Mouse (Mus musculus) fat pad, adult 2 months (tissue): ENCODE data around the gene Gm47283.
"Not testable (repeated sequence)": the region's sequence is repeated elsewhere in the genome, so short reads cannot be mapped to it uniquely, and the experiment has no call there.

ENCODE experiments used
- DNase-seq: peaks from one replicate; pipeline ENCODE4 v3.0.0-alpha.2; 2011; ENCODE audit warnings: low read depth, low spot score; ENCODE audit errors: extremely low read depth

The Gm47283 gene

DNA sequence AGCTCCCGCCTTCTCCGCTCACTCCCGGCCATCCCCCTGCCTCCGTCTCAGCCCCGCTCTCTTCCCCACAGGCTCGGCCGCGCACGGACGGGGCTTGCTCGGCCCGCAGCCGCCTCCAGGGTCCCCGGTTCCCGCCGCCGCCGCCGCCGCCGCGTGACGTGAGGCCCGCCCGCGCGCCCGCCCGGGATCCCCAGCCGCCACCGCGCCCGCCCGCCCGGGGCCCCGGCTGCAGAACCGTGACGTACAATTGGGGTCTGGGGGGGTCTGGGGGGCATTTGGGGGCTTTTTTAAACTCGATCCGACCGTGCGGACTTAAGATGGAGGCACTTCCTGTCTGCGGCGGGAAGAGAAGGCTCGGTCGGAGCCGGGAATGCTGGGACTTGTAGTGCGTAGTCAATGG, at the start of gene Gm47283:
Gene Gm47283, plus strand, starts transcription at position 301 of the 400 bp plus-strand sequence.
- DNase-seq: not testable (repeated sequence)

DNA sequence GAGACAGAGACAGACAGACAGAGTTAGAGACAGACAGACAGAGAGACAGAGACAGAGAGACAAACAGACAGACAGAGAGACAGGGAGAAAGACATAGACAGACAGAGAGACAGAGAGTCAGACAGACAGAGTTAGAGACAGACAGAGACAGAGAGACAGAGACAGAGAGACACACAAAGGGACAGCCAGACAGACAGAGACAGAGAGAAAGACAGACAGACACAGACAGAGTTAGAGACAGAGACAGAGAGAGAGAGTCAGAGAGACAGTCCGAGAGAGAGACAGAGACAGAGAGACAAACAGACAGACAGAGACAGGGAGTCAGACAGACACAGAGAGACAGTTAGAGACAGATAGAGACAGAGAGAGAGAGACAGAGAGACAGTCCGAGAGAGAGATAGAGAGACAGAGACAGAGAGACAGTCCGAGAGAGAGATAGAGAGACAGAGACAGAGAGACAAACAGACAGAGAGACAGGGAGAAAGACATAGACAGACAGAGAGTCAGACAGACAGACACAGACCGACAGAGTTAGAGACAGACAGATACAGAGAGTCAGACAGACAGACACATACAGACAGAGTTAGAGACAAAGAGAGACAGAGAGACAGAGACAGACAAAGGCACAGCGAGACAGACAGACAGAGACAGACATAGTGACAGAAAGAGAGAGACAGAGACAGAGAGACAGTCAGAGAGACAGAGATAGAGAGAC, 49.2 kb upstream of the Gm47283 start:
- DNase-seq: not testable (repeated sequence)

DNA sequence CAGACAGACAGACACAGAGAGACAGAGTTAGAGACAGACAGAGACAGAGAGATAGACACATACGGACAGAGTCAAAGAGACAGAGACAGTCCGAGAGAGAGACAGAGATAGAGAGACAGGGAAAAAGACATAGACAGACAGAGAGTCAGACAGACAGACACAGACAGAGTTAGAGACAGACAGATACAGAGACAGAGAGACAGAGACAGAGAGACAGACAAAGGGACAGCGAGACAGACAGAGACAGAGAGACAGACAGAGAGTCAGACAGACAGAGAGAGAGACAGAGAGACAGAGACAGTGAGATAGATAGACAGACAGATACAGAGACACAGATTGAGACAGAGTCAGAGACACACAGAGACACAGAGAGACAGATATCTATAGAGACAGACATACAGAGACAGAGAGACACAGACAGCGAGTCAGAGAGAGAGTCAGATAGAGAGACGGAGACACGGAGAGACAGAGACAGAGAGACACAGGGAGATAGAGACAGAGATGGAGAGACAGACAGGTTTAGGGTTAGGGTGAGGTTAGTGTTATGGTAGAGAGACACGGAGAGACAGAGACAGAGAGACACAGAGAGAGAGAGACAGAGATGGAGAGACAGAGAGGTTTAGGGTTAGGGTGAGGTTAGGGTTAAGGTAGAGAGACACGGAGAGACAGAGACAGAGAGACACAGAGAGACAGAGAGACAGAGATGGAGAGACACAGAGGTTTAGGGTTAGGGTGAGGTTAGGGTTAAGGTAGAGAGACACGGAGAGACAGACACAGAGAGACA, 48.1 kb upstream of the Gm47283 start:
- DNase-seq: not testable (repeated sequence)

DNA sequence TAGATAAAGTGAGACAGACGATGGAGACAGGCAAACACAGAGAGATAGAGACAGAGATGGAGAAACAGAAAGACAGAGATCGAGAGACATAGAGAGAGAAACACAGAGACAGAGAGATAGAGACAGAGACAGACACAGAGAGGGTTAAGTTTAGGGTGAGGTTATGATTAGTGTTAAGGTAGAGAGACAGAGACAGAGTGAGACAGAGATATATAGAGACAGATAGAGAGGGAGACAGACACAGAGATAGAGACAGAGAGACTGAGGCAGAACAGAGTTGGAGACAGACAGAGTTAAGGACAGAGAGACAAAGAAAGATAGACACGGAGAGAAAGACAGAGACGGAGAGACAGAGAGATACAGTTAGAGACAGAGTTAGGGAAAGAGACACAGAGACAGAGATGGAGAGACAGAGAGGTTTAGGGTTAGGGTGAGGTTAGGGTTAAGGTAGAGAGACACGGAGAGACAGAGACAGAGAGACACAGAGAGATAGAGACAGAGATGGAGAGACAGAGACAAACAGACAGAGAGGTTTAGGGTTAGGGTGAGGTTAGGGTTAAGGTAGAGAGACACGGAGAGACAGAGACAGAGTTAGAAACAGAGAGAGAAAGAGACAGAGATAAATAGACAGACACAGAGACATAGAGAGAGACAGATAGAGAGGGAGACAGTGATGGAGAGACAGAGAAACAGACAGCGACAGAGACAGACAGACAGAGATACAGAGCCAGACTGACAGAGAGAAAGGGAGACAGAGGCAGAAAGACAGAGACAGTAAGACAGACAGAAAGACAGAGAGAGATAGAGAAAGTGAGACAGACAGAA, 46.7 kb upstream of the Gm47283 start:
- no peak for DNase-seq

DNA sequence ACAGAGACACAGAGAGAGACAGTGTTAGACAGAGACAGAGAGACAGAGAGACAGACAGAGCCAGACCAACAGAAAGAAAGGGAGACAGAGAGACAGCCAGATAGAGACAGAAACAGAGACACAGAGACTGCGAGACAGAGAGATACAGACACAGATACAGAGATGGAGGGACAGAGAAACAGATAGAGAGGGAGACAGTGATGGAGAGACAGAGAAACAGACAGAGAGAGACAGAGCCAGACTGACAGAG, 46.2 kb upstream of the Gm47283 start:
- DNase-seq: no peak

DNA sequence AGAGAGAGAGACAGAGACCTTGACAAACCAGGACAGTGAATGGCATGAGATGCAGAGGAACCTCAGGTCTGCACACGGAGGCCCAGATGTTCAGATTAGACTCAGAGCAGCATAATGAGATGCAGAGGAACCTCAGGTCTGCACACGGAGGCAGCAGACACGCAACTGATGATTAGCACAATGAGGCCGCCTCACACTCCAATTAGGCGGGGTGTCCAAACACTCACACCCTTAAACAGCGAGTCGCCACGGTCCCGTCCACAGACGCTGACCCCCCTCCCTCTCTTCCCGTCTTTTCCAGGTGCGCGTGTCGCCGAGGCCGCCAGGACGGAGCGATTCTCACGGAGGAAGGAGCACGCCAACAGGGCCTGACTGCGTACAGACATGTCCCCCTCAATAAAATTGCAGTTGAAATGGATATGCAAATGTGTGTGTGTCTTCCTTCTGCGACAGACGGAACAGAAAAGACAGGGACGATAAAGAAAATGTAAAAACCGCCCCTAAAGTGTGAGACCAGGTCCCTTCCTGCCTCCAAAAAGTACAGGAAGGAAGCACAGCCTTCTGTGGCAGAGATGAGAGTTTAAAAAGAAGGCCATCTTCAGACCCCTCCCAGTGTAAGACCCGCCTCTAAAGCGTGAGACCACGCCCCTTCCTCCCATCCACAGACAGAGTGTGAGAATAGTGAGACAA, 45.6 kb upstream of the Gm47283 start:
- not testable (repeated sequence) for DNase-seq

DNA sequence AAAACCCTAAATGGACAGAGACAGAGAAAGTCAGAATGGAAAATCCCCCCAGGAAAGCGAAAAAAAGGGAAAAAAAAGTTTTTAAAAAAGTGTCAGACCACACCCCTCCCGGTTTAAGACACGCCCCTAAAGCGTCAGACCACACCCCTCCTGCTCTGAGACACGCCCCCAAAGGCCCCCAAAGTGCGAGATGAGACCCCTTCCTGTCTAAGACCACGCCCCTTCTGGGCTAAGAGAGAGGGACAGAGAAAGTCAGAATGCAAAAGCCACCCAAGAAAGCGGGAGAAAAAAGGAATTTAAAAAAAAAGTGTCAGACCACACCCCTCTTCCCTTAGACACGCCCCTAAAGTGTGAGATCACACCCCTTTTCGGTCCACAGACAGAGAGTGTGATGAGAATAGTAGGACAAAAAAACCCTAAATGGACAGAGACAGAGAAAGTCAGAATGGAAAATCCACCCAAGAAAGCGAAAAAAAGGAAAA, 45.0 kb upstream of the Gm47283 start:
- DNase-seq: not testable (repeated sequence)

DNA sequence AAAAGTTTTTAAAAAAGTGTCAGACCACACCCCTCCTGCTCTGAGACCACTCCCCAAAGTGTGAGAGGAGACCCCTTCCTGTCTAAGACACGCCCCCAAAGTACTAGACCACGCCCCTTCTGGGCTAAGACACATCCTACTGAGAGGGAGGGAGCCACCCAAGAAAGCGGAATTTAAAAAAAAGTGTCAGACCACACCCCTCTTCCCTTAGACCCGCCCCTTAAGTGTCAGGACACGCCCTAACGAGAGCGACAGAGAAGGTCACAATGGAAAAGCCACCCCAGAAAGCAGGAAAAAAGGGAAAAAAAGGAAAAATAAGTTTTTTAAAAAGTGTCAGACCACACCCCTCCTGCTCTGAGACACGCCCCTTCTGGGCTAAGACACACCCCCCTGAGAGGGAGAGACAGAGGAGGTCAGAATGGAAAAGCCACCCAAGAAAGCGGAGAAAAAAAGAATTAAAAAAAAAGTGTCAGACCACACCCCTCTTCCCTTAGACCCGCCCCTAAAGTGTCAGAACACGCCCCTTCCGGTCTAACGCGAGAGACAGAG, 44.5 kb upstream of the Gm47283 start:
- DNase-seq: no peak

DNA sequence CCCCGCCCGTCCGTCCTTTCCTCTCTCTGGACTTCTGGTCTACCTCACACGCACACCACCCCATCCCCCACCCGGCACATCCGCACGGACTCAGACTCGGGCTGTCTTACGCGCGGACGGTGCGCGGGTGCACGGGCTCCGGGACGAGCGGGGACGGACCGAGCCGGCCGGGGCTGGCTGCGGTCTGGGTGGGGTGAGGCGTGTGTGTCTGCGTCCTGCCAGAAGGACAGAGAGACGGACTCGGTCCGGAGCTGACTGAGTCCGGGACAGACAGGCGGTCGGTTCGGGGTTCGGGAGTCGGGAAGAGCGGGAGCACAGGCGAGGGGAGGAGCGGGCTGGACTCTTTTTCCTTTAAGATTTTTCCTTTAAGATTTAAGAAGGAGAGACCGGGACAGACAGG, 43.5 kb upstream of the Gm47283 start:
- DNase-seq: not testable (repeated sequence)

DNA sequence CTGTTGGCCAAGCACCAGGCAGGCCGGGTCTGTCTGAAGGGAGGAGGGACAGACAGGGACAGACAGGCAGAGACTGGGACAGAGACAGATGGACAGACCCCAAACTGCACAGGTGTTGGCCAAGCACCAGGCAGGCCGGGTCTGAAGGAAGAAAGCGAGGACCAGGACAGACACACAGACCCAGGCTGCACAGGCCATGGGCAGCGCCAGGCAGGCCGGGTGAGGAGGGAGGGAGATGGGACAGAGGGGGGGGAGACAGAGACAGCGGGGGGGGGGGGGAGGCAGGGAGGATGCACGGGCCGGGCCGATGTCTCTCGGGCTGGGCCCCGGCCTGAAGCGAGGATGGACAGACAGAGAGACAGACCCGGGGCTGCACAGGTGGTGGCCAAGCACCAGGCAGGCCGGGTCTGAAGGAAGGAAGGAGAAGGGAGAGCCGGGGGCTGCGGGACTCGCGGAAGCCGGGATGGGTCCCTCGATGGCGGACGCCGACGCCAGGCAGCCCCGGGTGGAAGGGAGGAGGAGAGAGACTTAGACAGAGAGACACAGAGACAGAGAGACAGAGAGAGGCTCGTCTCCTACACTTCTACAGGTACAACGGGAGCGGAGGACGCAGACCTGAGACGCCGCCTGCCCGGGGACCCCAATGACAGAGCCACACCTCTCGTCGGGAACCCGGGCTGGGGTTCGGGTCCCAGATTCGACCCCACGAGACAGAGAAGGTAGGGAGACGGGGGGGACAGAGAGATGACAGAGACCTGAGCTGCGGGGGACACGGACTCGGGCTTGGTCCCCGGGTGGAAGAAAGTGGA, 42.9 kb upstream of the Gm47283 start:
- DNase-seq: not testable (repeated sequence)

DNA sequence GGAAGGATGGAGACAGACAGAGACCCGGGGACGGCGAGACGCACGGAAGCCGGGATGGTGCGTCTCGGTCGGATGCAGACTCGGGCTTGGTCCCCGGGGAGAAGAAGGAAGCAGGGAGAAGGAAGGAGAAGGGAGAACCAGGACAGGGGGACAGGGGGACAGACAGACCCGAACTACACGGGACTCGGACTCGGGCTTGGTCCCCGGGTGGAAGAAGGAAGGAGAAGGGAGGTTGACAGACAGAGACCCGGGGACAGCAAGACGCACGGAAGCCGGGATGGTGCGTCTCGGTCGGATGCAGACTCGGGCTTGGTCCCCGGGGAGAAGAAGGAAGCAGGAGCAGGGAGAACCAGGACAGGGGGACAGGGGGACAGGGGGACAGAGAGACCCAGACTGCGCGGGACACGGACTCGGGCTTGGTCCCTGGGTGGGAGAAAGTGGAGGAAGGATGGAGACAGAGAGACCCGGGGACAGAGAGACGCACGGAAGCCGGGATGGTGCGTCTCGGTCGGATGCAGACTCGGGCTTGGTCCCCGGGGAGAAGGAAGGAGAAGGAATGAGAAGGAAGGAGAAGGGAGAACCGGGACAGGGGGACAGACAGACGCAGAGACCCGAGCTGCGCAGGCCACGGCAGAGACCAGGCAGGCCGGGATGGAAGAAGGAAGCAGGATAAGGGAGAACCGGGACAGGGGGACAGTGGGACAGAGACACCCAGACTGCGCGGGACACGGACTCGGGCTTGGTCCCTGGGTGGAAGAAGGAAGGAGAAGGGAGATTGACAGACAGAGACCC, 42.1 kb upstream of the Gm47283 start:
- not testable (repeated sequence) for DNase-seq

DNA sequence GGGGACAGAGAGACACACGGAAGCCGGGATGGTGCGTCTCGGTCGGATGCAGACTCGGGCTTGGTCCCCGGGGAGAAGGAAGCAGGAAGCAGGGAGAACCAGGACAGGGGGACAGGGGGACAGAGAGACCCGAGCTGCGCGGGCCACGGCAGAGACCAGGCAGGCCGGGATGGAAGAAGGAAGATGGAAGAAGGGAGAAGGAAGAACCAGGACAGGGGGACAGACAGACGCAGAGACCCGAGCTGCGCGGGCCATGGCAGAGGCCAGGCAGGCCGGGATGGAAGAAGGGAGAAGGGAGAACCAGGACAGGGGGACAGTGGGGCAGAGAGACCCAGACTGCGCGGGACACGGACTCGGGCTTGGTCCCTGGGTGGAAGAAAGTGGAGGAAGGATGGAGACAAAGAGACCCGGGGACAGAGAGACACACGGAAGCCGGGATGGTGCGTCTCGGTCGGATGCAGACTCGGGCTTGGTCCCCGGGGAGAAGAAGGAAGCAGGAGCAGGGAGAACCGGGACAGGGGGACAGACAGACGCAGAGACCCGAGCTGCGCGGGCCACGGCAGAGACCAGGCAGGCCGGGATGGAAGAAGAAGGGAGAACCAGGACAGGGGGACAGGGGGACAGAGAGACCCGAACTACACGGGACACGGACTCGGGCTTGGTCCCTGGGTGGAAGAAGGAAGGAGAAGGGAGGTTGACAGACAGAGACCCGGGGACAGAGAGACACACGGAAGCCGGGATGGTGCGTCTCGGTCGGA, 41.3 kb upstream of the Gm47283 start:
- not testable (repeated sequence) for DNase-seq

DNA sequence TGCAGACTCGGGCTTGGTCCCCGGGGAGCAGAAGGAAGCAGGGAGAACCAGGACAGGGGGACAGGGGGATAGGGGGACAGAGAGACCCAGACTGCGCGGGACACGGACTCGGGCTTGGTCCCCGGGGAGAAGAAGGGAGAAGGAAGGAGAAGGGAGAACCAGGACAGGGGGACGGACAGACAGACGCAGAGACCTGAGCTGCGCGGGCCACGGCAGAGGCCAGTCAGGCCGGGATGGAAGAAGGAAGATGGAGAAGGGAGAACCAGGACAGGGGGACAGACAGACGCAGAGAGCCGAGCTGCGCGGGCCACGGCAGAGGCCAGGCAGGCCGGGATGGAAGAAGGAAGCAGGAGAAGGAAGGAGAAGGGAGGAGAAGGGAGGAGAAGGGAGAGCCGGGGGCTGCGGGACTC, 40.7 kb upstream of the Gm47283 start:
- no peak for DNase-seq

DNA sequence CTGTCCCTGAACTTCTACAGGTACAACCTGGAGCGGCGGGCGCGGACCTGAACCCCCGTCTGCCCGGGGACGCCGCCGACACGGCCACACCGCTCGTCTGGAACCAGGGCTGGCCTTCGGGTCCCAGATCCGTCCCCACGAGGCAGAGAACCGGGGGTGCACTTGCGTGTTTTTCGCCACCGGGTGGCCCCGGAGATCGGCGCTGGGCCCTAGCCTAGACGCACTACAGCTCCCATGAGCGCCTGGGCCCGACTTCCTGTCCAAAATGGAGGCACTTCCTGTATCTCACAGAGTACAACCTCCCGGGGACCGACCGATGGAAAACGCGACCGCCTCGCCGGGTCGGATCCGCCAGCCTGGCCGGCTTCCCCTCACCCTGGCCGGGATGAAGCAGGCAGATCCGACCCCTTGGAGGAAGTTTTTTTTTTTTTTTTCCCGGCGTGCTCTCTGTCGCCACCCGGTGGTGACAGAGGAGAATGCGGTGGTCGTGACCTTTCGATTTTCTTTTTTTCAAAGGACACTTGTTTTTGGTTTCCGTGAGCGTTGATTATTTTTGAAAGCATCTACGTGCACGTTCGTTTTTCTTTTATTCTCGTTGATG, 40.1 kb upstream of the Gm47283 start:
- DNase-seq: not testable (repeated sequence)

DNA sequence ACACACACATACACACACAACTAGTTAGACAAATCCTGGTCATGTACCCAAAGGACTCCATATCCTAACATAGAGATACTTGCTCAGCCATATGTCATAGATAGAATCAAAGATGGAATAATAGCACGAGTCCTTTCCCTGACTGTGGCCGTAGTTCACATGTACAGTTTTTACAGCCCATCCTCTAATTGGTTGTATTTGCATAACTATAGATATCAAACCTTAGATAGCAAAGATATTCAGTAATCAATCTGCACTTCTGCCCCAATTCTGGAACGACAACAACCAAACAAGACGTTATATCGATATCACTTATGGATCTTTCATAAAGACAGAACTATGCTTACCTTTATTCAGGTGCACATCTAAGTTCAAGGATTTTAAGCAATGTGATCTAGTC, 39.3 kb upstream of the Gm47283 start:
- DNase-seq: not testable (repeated sequence)

DNA sequence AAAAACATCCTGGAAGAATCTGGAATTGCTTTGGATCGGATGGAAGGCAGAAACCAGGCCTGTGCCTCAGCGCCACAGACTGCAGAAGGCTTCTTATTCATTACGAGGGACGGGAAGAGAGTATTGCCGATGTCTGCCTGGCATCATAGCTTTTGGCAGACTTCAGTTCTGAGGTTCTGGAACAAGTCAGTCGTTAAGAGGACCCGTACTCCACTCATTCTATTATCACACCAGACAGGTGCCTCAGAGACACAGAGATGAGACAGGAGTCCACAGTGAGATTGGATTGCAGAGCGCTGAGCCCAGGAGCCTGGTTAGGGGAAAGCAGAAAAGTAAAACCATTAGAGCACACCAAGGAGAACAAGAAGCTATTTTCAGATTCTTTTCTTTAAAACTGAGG, 29.8 kb upstream of the Gm47283 start, which contains the start of gene Gm21860:
Gene Gm21860, minus strand, starts transcription at position 101 of the 400 bp plus-strand sequence.
- not testable (repeated sequence) for DNase-seq

DNA sequence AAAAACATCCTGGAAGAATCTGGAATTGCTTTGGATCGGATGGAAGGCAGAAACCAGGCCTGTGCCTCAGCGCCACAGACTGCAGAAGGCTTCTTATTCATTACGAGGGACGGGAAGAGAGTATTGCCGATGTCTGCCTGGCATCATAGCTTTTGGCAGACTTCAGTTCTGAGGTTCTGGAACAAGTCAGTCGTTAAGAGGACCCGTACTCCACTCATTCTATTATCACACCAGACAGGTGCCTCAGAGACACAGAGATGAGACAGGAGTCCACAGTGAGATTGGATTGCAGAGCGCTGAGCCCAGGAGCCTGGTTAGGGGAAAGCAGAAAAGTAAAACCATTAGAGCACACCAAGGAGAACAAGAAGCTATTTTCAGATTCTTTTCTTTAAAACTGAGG, 54.5 kb downstream of the Gm47283 start, which contains the start of gene Gm21748:
Gene Gm21748, minus strand, starts transcription at position 101 of the 400 bp plus-strand sequence.
- DNase-seq: not testable (repeated sequence)
